Mouse (Mus musculus) adrenal gland, adult 8-10 months (tissue): ENCODE data around the gene Stag2. TPM values are rescaled to one million over a fixed set of nuclear protein-coding genes. Genes with fewer than 3 reads are reported as not detected.
A peak's percentile ranks its signal among the peaks of the same experiment; 100 is the strongest.

ENCODE experiments used
- DNase-seq: peaks from one replicate; pipeline ENCODE4 v3.0.0; 2022
- total RNA-seq, 4 experiments: library from RNA; stranded (reverse); gene quantifications; 2 replicates each; pipeline ENCODE4 v1.2.4; 2022

The Stag2 gene
- total RNA-seq: 10 to 100 TPM; 66.1 to 86.9 (median 76.1) TPM

DNA sequence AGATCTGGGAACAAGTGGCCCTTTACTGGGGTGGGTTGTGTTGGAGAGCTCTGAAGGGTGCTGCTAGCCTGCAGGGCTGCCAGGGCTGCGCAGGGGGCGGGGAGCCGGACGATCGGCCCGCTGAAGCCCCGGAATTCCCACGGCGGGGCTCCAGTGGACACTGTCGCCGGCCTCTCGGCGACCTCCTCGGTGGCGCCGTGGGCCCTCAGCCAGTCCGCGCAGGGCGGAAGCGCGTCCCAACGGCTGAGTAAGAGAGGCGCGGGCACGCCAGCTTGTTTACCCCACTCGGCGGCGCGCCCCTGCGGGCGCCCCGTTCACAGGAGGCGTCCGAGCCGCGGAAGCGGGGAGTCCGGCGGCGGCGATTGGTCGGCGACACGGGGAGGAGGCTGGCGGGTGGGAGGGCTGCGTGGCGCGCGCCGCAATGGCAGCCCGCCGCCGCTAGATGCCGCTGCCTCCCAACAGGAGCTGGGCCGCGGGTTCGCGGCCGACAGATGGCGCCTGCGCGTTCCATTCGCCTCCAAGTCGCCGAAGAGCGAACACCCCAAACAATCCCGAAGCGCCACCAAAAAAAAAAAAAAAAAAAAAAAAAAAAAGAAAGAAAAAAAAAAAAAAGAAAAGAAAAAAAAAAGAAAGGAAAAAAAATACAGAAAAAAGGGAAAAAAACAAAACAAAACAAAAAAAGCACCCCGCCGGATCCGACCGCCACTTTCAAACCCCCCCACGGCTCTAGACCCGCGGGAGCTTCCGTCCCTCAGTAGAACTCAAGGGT is at the start of gene Stag2:
Gene Stag2, plus strand, starts transcription at position 530 of the 769 bp plus-strand sequence.
- peak; percentile 81 for DNase-seq

DNA sequence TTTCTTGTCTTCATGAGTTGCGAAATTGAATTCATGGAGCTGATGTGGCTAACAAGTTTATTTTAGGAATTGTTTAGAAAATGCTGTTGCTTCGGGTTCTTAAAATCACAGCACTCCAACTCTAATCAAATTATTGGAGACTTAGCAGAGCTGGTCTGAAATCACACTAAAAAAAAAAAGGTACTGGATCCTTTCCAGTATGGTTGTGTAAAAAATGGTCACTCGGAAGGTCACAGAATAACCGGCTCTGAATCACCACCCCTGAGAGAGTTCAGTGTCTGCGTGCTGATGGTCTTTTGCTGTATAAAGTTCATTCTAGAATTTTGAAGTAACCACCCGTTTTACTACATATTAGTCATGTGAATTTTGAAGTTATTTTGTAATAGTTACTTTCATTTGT is 42.0 kb upstream of the Stag2 start:
- peak; percentile 12 for DNase-seq

DNA sequence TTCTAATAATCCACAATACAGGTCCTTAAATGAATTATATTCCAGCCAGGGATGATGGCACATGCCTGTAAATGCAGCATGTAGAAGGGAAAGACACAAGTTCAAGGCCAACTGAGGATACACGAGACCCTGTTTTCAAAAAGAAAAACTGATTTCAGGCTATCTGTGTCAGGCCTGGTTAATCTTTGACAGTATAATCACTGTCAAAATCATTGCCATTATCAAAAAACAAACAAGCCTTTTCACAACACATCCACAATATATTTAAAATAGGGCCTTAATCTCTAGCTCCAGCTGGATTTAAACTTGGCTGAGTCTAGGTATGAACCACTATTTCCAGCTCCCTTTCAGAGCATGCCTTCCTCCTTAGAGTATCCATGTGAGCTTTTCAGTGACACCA is 38.5 kb upstream of the Stag2 start:
- no peak for DNase-seq

DNA sequence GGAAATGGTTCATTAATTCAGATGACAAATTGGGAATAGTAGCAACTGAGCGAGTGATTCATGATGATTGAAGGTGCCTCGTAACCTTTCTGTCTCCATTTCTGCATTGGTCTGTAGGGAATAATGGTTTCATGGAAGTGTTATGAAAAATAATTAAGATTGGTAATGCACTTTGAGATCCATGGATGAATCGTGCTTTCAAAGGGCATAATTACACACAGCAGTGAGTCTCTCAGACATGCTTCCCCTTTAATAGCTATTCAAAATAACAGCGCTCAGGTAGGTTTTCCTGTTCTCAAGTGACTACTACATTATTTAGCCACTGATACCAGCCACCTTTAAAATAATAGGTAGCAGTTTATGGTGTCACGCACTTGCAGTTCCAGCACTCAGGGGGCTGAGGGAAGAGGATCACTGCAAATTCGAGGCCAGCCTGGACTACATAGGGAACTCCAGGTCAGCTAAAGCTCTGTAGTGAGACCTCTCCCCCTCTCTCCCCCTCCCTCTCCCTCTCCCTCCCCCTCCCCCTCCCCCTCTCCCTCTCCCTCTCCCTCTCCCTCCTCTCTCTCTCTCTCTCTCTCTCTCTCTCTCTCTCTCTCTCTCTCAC is 29.6 kb upstream of the Stag2 start:
- DNase-seq: no peak

DNA sequence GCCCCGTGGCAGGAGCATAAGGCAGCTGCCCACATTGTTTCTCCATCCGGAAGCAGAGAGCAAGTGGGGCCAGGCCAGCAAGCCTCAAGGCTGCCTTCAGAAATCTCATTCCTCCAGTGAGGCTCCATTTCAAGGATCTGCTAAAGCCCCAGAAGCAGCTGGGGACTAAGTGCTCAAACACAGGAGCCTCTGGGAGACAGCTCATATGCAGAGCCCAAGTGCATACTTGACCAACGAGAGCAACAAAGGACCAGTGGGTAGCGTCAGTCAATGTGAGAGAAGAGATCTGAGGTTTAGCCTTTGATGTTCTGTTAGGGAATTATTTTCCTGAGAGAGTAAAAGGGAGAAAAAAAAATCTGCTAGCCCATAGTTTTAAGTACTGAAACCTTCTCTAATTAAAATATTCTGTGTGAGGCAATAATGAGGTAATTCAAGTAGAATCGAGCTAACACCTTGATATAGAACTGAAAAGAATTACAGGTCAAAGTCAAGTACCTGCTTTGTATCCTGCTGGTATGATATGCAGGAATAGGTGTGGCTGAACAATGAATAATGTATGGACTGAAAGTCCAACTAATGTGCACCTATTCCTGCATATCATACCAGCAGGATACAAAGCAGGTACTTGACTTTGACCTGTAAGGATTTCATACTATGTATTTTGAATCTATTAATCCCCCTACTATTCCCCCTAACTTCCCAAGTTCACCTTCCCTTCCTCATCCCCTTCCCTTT is 24.0 kb upstream of the Stag2 start:
- no peak for DNase-seq

DNA sequence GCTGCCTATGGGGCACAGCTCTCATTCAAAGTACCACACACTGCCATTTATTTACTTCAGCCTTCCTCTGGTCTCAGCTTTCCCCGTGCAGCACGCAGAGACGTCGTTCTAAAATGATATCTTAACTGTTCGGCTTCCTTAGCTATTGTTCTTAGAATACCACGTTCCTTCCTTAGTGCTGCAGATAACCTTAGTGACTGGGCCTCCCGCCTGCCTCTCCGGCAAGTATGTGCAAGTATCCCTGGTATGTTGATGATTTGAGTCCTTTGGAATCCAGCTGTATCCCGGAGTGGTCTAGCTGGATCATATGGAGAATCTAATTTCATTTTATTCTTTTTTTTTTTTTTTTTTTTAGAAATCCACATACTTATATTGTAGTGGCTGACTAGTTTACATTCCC is 9.2 kb upstream of the Stag2 start:
- DNase-seq: no peak

DNA sequence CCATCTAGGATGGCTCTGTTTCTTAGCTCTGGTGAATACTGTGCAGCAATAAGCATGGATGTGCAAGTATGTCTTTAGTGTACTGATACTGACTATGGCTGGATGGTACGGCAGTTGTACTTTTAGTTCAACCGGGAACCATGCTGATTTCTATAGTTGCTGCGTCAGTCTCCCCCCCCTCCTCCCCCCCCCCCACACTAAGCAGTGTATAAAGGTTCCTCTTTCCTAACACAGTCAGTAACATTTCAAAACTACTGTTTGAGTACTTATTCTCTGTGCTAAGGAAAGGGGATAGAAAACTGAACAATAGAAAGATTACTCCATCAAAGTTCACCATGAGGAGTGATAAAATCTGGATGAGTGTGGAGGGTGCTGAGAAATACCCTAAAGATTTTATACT is 6.5 kb upstream of the Stag2 start:
- no peak for DNase-seq

DNA sequence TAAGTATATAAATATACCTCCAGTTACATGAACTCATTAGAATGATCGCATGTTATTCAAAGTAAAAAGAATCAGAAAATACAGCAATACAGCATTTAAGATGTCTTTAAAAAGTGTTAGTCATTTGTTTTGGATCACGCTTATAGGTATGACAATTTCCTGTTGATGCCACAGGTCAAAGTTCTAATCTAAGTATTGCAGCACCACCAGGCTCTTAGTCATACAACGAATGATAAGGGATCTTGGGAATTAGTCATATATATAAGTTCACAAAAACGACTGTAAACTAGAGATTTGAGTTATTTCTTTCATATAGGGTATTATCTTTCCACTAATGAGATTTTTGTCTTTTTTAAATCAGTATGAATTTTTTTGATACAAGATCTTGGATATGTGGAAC is 5.1 kb upstream of the Stag2 start:
- DNase-seq: no peak

DNA sequence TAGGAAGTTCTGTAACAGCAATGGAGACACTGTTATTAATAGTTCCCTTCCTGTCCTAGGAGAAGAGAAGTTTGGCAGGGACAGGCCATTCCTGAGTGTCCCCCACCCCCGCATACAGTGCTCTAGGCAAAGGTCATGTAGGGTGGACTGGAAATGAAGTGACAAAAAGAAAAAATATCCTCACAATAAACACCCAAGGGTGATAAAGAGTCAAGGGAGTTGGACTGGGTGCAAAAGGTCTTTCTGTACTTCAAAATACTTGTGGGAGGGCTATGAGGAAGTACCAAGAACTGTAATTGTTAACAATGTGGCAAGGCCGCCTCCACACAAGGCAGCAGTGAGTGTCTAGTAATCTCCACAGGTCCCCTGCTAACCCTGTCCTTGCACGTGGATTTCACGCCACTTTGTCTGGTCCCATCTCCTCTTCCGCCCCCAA is 1.1 kb upstream of the Stag2 start:
- no peak for DNase-seq

DNA sequence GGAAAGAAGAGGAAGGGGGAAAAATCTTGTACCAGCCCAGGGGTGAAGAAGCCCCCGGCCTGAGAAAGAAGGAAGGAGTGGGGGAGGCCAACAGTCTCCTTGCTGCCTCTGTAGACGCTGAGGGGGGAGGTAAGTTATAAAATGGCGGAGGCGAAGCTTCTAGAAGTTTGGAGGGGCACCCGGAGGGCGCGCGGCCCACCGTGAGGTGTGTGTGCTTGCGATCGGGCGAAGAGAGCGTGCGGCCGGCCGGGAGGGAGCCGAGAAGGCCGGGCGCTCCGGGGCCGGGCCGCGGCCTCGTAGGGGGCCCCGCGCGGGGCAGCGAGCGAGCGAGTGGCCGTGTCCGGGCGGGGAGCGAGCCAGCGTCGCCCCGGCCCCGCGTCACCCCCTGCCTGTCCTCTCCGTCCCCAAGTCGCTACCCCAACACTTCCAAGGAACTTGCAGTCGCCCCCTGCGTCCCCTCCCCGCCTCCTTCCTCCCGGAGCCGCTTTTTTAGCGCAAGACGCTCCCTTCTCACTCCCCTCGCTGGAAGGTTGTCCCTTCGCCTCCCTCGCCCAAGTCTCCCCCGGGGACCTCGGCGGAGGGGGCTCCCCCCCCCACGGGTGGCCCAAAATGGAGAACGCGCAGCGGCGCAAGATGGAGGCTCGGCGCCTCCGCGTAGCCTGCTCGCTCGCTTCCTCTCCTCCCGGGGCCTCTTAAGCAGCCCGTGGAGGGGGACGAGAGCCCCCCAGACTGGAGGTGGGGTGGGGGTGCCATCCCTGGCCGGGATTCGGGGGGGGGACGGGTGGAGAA is 634 bp downstream of the Stag2 start:
- DNase-seq: peak; percentile 19

DNA sequence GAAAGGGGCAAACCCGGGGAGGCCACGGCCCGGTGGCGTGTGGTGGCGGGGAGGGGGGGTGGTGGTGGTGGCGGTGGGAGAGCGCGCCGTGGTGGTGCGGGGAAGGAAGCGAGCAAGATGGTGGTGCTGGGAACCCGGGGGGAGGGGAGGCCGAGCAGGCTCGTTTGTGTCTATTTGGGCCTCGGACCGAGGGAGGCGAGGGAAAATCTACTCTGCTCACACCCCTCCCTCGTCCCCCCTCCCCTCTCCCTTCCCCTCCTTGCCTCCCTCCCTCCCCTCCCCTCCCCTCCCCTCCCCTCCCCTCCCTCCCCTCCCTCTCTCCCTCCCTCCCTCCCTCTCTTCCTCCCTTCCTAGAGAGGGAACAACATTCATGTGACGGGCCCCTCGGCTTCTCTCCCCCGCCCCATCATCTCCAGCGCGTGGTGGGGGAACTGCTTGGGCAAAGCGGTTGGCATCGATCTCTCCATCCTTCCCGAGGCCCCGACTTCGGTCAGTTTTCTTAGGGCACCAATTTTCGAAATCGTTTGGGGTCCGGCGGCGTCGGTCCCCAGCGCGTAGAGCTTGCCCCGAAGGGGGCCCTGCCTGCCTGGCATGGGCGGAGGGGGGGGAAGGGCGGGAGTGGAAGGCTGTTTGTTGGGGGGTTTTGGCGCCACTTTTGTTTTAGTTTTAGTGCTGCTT is 1.4 kb downstream of the Stag2 start:
- peak; percentile 49 for DNase-seq

DNA sequence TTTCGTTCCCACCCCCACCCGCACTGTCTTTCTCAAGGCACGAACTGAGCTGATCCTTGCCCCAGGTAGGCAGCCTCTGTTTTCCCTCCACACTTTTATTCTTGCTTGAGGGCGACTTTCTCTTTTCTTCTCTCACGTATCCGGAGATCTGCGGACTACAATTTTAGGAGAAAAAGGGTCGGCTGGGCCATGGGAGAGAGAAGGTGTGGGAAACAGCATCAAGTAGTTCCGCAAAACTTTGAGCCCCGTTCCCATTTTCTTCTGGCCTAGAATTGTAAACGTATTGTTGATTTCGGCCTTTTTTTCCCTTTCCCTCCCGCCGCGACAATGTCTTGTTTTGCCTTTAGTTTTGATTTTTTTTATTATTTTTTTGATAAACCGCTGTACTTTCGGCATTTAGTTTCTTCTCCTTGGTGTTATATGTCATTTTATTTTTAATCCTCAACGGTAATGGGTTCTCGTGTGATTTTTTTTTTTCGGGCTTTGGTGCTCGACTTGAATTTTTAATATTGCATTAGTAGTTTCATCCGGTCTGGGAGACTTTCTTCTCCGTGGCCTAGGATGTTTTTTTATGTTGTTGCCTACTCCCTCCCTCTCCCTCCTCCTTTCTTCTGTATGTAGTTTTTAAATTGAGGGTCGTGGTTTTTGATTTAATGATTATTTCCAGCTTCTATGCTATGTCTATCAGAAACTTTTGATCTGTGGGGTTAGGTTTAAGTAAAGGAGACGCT is 2.1 kb downstream of the Stag2 start:
- no peak for DNase-seq

DNA sequence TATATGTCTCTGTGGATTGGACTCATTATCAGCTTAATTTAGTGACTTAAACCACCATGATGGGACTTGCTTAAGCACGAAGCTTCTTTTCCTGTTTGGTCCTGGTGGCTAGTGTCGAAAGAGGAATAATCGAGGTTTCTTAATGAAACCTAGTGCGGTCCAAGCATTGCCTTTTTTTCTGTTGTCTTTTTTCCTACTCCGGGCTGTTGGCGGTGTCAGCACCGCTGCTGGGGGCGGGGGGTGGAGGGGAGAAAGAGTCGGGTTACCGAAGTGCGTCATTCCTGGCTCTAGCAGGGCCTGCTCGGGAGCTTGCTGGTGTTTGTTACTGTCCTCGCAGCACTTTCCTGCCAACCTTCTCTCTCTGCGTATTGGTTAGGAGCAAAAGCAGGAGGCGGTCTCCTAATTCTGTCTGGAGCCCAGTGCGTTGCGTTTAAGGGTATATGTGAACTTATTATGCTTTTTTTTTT is 2.8 kb downstream of the Stag2 start:
- DNase-seq: peak; percentile 86

DNA sequence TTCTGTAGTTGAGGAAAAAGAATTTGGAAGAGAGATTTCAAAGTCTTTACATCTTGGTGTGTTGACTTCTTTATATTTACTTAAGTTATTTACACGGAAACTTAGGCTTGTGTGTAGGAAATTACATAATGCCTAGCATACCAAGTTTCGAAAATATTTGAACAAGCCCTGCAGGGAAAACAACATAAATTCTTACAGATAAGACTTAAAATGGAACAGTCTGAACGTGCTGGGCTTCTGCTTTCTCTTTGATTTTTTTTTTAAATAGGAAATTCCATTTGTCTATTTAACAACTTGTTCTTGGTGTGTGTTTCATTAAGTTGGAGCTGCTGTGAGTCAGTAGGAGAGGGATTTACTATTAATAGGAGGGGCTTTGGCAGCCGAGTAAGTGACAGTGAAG is 3.9 kb downstream of the Stag2 start:
- no peak for DNase-seq

DNA sequence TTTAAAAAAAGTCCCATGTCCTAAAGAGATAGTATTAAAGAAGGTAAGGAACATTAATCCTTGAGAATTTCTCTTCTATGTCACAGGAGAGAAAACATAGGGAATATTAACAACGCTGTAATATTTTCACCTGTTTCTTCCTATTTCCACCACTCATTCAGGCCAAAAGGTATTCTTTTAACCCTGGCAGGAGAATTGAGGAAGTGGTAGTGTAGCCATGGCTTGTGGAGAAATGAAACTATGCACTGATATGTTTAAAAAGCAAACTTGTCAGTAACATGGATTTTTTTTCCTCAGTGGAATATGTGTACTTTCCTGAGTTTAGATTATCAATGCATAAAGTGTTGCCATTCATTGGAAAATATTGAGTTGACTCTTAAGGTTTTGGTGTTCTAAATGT is 16.3 kb downstream of the Stag2 start:
- no peak for DNase-seq

DNA sequence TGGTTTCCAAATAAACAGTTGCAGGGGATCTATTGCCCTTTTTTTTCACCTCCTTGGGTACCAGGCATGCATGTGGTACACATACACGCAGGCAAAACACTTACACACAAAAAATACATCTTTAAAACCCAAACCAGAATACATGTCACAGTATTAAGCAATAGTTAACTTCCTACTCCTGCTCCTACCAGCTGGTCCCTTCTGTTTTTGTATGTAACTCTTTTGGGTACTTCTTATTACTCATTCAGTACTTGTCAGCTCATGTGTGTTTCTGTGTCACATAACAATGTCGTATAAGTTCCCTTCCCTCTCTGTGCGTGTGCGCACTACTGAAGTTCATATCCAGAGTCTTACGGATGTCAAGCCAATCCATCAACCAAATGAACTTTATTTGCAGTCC is 21.7 kb downstream of the Stag2 start:
- no peak for DNase-seq

DNA sequence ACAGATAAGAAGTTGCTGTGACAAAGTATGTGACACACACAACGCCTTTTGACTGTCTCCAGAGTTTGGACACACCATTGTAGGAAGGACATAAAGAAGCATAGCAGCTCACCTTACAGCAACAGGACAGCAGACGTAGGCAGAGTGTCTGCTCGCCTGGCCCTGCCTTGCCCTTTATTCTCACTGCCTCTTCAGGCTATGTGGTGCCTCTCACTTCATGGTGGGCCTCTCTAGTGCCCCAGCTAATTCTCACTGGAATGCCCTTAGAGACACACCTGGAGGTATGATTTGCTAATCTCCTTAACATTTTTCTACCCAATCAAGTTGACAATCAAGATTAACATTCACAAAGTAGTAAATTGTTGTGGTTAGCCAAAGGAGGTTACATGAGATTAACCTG is 38.5 kb downstream of the Stag2 start:
- DNase-seq: no peak

DNA sequence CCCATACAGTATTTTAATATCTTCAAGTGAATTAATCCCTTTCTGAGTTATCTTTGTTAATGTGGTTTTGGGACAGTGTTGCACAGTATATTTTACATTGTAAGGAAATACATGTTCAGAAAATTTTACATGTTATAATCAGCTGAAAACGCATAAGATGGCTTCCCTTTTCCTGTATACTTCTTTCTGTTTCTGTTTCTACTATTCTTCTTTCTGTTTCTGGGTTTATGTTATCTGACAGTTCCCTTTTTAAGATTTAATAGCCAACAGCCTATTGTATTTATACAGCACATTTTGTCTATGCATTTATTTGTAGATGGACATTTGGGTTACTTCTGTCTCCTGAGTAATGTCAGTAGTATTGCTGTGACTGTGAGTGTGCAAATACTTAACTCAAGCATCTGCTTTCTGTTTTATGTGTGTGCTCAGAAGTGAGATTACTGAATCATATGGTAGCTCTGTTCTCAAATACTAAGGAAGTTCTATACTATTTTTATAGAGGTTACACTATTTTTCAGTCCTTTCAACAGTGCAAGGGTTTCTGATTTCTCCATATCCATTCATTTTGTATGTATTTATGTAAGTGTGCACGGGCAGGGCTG is 39.8 kb downstream of the Stag2 start:
- no peak for DNase-seq

DNA sequence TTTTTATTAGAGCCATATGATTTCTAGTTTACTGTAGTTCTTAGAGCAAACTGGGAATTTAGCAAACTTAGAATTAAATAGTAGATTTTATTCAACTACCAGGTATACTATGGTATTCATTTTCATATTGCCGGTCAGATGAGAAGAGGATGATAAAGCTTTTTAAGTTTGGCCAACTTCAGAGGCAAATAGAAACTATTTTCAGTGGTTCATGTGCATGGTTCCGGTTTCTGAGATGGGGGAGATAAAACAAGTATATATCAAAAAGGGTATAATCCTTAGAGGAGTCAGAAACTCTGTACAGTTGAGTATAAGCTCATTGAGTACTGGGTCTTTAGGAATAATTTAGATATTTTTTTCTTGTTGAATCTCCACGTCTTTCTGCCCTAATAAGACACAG is 45.5 kb downstream of the Stag2 start:
- DNase-seq: no peak

DNA sequence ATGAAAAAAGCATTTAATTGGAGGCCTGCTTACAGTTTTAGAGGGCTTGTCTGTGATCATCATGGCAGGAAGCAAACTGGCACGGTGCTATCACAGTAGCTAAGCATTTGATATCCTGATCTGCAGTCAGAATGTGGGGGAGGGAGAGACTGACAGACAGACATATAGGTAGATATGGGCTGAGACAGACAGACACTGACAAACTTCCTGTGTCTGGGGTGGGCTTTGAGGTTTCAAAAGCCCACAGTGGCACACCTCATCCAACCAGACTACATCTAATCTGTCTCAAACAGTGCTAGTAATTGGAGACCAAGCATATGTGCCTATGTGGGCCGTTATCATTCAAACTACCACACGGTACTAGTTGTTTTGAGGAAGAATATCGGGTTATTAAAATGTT is 53.4 kb downstream of the Stag2 start:
- no peak for DNase-seq

DNA sequence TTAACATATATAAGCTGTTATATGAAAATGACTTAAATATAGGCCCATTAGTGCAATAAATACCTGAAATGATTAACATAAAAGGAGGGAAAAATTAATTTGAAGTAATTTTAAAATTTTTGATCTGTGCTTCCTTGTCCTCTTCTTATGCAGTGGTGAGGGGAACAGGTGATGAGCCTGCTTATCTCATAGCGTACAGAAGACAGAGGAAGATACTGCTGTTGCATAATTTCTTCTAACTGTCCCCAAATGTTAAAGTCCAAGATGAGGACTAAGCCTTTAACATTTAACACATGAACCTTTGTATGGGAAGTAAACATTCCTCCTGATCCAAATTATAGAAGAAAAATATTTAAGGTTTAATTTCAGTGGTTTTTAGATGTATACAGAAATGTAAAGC is 66.6 kb downstream of the Stag2 start:
- DNase-seq: no peak
